Mouse (Mus musculus) left cerebral cortex, postnatal 36 days (tissue): ENCODE data around the gene Frmd8. TPM values are rescaled to one million over a fixed set of nuclear protein-coding genes. Genes with fewer than 3 reads are reported as not detected.
"Not testable (repeated sequence)": the region's sequence is repeated elsewhere in the genome, so short reads cannot be mapped to it uniquely, and the experiment has no call there.

Experiments
- DNase-seq, 2 experiments: peaks; one replicate each; pipeline ENCODE4 v3.0.0; 2021 to 2022; ENCODE audit warnings: low spot score in 2 of 2, mixed read lengths in 1 of 2
- intact Hi-C: fragments of 180-260 bp; cut with DNase I; formaldehyde crosslinking; loops from one replicate; pipeline ENCODE4 v1.15.1; 2025
- total RNA-seq, 2 experiments: library from RNA; stranded (reverse); gene quantifications; 2 replicates each; pipeline ENCODE4 v1.2.3; 2021

Gene Frmd8
- total RNA-seq, 2 experiments from 2014 or later = 11.6 to 13.3 TPM

DNA sequence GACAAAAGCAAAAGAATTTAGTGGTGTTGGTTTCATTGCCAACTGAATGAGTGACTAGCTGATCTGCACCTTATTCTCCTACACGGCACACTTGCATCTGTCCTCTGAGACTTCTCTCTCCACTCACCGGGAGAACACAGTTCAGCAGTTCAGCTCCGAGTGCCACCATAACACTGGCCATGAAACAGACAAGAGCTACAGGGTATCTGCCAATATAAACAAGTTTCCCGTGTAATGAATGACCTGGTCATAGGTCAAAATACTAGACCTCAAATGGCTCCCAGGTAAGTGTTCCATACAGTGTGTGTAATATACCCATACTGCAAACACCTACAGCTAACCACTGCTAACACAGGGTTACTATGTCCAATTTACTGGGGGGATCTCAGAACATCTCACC, 14.1 kb upstream of the Frmd8 start:
- DNase-seq = no peak
- intact Hi-C loops = no loop called here

DNA sequence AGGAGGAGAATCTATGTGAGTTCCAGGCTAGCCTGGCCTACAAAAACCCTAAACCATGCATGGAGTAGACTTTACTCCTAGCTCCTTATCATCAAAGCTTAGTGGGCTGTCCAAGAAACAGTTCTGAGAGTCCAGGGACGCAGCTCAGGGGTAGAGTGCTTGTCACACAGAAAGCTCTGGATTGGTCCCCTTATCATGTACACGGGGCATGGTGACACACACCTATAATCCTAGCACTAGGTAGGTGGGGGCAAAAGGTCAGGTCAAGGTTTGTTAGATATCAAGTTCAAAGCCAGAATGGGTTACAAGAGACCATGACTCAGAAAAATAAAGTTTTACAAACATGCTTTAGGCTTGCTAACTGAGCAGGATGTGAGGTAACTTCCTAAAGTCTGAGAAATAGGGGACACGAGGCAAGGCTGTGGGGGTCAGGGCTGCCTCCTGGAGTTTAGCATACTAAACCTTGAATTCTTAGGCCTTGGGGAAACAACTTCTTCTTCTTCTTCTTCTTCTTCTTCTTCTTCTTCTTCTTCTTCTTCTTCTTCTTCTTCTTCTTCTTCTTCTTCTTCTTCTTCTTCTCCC, 12.3 kb upstream of the Frmd8 start:
- intact Hi-C loops = no loop called here
- no peak for DNase-seq

DNA sequence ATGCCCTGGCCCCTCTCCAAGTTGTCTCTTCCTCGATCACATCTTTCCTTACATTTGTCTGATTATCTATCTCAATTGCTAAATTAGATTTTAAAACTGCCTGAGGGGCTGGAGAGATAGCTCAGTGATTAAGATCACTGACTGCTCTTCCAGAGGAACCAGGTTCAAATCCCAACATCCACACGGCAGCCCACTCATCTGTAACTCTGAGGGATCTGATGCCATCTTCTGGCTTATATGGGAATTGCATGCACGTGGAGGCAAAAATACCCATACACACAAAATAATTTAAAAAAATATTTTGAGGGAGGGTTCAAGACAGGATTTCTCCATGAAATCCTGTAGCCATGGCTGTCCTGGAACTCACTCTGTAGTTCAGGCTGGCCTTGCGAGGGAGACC, 10.8 kb upstream of the Frmd8 start:
- DNase-seq = no peak
- intact Hi-C loops = no loop called here

DNA sequence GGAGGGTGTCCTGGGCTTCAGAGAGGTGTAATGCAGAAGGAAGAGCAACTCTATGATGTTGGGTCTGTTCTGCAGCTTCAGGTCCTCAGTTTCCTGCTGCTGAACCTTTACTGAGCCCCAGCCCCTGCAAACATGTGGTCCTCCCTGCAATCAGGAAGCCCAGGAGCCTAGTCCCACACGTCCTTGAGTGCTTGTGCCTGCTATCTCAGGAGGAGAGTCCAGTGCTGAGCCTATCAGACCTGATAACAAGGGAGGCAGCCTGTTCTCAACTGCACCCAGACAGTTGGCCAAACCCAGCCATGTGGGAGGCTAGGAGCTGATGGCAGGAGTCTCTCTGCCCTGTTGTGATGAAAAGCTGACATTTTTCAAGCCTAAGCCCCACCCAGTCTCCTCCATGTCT, 8.9 kb upstream of the Frmd8 start:
- intact Hi-C loops = no loop called here
- no peak for DNase-seq

DNA sequence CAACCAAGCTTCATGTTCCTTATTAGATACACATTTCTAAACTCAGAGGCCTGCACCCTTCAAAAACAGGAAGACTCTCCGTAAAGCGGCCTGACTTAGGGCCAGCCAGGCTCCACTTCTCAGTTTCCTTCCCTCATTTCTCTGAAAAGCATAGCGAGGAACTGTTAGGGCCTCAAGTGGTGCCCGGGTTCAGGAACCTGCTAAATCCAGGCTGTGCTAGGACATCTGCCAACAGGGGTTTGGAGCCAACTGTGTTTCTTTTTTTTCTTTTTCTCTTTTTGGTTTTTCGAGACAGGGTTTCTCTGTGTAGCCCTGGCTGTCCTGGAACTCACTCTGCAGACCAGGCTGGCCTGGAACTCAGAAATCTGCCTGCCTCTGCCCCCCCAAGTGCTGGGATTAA, 7.0 kb upstream of the Frmd8 start:
- intact Hi-C loops, DNase-seq: not testable (repeated sequence)

DNA sequence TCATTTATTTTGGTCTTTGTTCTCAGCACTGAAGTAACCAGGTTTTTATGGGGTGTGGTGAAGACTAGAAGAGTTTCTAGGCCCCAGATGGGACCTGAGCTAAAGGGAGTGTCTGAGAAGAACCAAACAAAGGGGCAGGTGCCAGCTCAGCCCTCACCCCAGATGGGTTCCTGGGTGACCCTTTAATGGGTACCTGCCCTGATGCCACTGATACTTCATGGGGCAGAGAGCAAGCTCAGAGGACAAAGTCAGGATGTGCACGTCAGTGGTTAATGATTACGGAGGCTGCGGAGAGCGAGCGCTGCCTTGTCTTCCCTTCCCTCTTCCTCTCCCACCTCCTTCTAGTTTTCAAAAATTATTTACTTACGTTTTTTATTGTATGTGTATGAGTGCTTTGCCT, 6.1 kb upstream of the Frmd8 start:
- intact Hi-C loops = no loop called here
- DNase-seq = no peak

DNA sequence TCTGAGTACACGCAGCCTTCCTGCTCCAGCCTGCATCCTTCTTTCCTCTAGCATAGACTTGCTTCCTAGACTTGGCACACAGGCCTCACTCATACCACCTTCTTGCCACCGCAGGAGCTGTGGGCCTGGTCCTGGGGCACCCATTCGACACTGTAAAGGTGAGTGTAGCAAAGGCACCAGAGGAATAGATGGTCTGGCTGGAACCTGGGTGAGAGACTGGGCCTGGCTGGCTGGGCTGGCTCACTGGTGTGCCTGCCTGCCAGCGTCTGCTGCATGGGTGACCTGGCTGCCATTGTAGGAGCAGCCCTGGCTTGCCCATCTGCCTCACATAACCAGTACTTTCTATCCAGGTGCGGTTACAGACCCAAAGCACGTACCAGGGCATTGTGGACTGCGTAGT, 4.7 kb upstream of the Frmd8 start:
- intact Hi-C loops = loop anchor here (2.0 to 10.0 kb wide), 2 partner anchors 93 to 165 kb away; no protein-coding TSS in a partner anchor
- DNase-seq = no peak

DNA sequence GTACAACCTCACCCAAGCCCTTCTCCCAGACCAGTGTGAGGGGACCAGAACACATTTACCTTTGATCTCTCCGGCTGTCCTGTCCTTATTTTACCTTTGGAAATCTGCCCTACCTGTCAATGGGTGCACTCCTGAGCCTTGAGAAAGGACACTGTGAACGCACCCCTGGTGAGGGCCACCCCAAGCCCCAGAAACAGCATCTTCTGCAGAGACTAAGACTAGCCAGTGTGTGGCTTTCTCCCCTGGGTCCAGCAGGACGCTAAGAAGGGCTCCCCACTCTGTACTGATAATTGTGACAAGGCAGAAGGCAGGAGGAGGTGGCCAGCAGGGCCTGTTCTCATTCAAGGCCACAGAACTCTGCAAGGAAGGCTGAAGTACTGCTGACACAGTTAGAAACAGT, 3.8 kb upstream of the Frmd8 start:
- DNase-seq = no peak
- intact Hi-C loops = loop anchor here (2.0 to 10.0 kb wide), 2 partner anchors 92 to 164 kb away; no protein-coding TSS in a partner anchor

DNA sequence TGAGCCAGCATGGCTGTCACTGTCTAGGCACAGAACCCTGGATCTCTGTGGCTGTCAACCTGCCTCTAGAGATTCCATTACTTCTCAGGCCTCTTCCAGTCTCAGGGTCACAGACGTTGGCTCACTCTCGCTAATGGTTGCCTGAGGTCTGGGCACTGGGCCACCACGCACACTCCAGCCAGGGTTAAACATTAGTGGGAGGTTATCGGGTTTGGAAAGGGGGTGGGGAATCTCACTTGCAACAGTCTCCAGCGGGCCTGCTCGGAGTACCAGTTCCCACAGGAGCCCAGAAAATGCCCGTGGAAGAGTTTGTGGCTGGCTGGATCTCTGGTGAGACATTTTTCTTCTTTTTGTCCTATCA, 3.3 kb upstream of the Frmd8 start:
- no peak for DNase-seq
- intact Hi-C loops = loop anchor here (2.0 to 10.0 kb wide), 2 partner anchors 92 to 164 kb away; no protein-coding TSS in a partner anchor

DNA sequence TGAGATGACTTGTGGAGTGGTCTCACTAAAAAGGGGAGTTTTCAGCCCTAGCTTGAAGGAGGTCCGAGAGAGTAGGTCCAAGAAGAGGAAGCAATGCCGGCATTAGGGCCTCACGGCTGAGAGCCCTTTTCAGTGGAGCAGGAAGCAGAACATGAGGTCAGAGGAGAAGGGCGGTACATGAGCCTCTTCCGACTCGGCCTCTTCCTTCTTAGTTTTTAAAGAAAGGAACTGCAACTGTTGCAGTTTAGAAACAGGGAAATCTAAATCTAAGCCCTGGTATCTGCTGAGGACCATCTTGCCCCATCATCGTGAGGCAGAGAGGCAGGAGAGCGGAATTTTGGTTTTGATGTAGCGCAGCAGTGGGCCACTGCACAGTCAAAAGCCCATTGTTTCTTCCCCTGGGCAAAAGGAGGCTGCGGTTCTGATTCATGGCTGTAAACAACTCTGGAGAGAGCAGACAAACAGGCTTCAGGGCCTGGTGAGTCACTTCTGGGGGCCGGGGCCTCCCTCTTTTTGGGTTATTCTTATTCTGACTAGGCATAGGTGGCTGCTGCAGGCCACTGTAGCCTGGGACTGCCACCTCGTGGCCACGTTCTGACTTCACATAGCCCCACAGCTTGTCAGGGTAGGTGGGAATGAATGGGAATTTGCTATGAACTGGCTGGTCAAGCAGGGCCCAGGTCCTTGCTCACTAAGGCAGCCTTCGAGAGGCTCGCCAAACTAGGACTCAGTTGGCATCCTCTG, 2.7 kb upstream of the Frmd8 start, which contains the start of gene Slc25a45:
Gene Slc25a45 (plus strand): TSS at position 191 of the 744 bp plus-strand sequence.
- intact Hi-C loops = loop anchor here (2.0 to 10.0 kb wide), 2 partner anchors 91 to 163 kb away; no protein-coding TSS in a partner anchor
- DNase-seq = peak; percentile 69 to 70

DNA sequence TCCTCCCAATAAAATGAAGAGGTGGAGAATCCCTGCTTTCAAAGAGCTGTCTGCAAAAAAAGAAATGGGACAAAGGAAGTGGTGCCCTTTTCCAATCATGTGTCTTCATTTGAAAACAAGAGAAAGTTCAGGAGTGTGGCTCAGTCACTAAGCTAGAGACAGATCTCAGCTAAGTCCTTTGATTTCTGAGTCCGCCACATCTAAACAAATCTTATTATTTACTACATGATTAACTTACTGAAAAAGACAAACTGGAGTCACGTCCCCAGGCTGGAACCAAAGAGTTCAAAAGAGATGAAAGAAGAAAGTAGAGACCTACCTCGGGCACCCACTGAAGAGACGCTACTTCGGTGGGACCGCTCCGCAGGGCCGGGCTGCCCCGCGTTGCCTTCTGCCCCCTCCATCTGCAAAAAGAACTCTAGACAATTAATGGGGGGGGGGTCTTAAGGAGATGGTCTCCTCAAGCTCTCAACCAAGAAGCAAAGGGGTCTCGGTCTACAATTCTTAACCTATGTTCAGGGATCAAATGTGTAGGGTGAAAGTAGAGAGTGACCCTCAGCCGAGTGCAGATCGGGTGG, 594 bp downstream of the Frmd8 start:
- intact Hi-C loops = loop anchor here (10.0 kb wide), 1 partner anchor 160 kb away; no protein-coding TSS in a partner anchor
- no peak for DNase-seq

DNA sequence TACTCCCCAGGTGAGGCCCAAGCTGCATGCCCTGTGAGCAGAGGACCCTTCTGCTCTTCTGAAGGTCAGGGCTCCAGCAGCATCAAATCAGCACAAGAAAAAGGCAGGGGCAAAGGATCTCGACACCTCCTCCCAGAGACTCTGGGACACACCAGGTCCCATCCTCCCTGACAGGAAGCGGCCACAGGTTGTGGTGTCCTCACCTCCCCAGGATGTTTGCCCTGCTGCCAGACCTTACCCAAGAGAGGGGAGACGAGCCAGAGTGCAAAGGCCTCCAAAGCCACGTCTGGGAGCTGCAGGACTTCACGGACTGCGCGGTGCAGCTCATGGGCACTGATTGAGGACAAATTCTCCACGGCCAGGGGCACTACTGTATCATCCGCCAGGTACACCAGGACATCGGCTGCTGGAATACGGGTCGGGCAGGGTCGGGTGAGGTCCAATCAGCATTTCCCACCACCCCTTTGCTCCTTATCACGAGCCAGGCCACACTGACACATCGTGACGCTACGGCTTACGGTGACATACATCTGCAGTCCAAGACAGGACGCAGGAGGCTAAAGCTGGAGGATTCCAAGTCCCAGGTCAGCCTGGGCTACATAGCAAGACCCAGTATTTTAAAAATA, 2.0 kb downstream of the Frmd8 start:
- intact Hi-C loops = loop anchor here (10.0 kb wide), 1 partner anchor 158 kb away; no protein-coding TSS in a partner anchor
- no peak for DNase-seq

DNA sequence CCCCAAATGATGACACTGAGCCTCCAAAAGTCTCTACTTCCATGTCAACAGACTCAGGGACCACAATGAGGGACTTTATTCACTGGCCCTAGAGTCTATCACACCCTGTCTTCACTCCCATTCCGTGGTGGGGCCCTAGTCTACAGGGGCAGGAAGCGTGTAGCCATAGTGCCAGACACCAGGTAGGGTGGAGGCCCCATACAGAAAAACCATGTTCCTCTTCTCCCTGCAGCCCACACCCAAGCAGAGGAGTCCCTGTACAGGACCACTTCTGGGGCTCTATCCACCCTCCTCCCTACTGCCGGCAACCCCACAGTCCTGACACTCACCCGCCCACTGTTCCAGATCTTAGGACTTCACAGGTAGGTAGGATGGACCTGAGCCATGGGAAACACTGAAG, 2.5 kb downstream of the Frmd8 start:
- intact Hi-C loops = loop anchor here (10.0 kb wide), 1 partner anchor 158 kb away; no protein-coding TSS in a partner anchor
- DNase-seq = no peak

DNA sequence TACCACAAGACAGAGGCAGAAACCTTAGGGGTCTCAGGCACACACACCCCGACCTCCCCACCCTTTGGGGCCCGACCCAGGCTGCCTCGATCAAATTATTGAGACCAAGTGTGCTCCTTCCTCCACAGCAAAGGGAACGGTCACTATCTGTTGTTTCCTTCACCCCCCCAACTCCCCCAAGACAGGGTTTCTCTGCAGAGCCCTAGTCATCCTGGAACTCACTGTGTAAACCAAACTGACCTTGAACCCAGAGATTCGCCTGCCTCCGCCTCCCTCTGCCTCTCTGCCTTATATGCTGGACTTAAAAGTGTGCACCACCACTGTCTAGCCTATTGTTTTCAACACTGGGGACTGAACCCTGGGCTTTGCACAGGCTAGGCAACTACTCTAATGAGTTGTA, 3.4 kb downstream of the Frmd8 start:
- DNase-seq = no peak
- intact Hi-C loops = loop anchor here (10.0 kb wide), 1 partner anchor 157 kb away; no protein-coding TSS in a partner anchor

DNA sequence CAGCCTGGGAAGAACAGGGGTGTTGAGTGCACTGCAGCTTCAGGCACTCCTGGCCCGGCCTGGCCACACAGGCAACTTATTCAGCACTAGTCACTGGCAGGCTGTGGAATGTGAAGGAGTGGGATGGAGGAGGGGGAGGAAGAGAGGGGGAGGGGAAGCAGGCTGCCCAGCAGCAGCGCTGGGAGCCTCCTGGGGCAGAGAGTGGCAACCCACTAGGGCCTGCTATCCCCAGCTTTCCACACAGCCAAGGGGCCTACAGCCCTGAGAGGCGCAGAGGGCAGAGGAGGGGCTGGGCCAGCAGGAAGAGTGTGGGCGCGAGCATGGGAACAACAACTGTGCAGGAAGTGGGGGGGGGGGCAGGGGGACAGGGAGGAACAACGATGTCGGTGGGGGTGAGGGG, 3.8 kb downstream of the Frmd8 start:
- intact Hi-C loops = loop anchor here (10.0 kb wide), 1 partner anchor 156 kb away; no protein-coding TSS in a partner anchor

DNA sequence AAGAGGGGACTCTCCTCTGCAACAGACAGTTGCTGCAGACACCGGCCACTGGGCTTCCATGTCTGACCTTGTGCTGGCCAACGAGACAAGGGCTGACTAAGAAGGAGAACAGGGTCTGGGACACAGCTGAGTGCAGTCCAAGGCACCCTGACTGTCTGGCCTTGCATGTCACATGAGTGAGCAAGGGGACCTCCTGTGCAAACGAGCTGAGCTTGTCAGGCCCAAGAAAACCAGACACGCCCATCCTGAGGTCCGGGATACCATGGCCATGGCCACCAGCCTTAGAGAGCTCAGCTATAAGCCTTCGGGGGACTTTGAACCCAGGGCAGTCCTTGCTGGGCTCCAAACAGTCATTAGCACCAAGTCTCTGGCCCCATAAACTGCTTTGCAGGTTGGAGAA, 7.0 kb downstream of the Frmd8 start:
- intact Hi-C loops = no loop called here

More for the DNA sequence above, 3.8 kb downstream of the Frmd8 start:
- DNase-seq = no peak

DNA sequence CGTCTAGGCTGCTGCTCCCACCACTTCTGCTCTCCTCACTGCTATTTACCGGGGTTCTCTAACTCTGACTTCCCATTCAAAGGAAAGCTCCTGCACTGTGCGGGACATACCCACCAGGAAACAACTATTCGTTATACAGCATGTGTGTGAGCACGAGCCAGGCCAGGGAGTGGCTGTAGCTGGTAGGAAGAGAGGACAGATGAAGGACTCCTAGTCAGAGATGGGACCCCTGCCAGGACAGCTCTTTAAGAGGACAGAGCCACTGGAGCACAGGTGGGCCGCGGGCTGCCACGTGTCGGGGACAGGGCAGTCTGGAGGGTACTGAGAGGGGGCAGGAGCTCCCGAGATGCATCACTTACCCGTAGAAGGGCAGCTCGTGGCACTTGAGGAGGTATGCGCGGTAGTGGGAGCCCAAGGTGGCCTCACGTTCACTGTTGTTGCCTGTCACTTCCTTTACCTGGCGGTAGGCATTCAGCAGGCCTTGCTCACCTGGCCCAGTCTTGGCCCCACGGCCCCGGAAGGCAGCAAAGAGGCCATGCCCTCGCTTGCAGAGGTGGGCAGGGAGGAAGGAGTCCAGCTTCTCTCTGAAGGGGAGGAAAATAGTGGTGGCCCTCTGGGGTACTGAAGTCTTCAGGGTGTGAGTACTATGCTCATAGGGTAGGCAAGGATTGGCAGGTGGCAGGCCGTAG, 10.2 kb downstream of the Frmd8 start:
- intact Hi-C loops = no loop called here
- DNase-seq = no peak

More for the DNA sequence above, 7.0 kb downstream of the Frmd8 start:
- no peak for DNase-seq

DNA sequence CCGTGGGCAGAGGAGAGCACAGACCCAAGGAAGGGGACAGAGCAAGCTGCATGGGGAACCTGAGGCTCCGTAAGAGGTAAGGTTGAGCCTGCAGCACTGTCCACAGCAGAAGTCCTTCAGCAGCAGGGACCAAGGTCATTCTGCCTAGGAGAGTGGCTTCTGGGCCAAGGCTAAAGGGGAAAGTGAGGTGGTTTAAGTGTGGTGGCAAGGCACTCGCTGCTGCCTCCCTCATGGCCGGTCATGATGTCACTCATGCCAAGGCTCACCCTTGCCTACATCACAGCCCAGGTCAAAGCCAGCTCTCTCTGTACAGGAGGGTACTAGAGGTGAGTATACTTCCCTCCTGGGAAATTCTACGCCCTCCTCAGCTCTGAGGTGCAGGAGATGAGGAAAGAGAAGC, 11.3 kb downstream of the Frmd8 start:
- intact Hi-C loops = no loop called here
- DNase-seq = no peak

DNA sequence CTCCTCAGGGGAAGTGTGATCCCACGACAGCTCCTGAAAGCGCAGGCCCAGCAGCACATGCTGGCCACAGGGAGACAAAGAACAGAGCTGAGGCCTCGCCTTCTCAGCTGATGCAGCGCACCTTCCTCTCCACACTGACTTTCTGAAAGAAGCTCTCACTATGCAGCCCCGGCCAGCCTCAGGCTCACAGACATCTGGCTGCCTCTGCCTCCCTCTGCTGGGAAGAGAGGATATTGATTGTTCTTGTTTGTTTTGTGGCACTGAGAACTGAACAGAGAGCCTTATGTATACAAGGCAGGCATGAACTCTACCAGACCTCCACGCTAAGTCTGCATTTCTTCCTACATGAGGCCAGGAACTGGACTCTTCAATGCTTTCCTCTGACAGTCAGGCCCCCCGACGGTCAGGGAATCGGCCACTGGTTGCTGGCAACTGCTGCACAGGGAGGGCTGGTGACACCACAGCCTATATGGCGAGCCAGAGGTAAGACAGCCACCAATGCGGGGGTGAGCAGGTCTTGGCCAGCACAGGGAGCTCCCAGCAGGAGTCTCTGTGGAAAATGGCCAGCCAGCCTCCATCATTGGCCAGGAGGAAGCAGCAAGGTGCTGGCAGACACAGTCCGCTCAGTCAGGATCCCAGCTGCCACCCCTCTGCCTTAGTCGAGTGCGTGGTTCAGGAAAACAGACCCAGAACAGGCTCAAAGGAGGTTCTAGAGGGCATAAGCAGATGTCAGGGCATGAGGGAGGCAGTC, 12.6 kb downstream of the Frmd8 start:
- intact Hi-C loops = no loop called here
- DNase-seq = no peak
